Mouse (Mus musculus) heart, adult 2 months (tissue): ENCODE data around the gene Rsrc1.

Source experiments
- CTCF ChIP-seq: fragments of 200-600 bp; IDR thresholded peaks from 2 replicates; pipeline ENCODE4 v1.8.1; 2022; ENCODE audit warnings: antibody characterized with exemption, mild to moderate bottlenecking, moderate library complexity
- POLR2A ChIP-seq: fragments of 200-500 bp; IDR thresholded peaks from 2 replicates; pipeline ENCODE4 v1.6.1; 2011; ENCODE audit warnings: mild to moderate bottlenecking, low read depth, low read length, control low read depth; ENCODE audit not compliant: insufficient read depth

GRCm38 (mm10) chr3:66986287-66986560 is 5.0 kb downstream of the Rsrc1 start:
- no peak for TF ChIP-seq CTCF
- TF ChIP-seq POLR2A: no peak
